Mouse (Mus musculus): ENCODE measurements around the gene Bak1.

DNA sequence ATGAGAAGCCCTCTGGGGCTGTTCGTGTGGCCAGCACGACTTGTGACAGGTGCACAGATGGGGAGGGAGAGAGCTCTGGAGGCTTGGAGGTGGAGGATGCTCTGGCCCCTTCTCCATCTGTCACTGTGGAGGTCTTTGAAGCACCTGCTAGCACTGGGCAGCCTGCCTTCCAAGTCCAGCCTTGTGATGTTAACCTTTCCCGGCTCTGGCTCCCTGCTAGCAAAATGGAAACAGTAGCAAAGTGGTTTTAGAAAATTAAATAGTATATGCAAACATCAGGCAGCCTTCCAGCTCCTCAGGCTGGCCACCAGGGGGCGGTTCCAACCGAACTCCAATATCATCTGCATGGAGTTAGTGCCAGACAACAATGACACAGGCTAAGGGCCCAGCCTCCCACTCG is 42.8 kb upstream of the Bak1 start:
- peak; percentile 75 for TF ChIP-seq CTCF (IDR thresholded peaks at IDR 0.05; ENCODE audit: low read depth)
- no peak for TF ChIP-seq EP300 (optimal IDR thresholded peaks at IDR 0.05)
